Comparison of ENCODE assay signal across 8 mouse cellular contexts in genomic region chr11:24061819-24062218, GRCm38 (mm10). TPM values are rescaled to one million over a fixed set of nuclear protein-coding genes. Genes with fewer than 3 reads are reported as not detected.
DNase-seq lines count a peak whose midpoint lies in the region; ATAC-seq and TF ChIP-seq lines count a peak whose summit lies in the region.

No protein-coding gene starts in this region.

- no peak for TF ChIP-seq CTCF in lung, adult 2 months (IDR thresholded peaks at IDR 0.05; ENCODE audit: insufficient read depth, low read length)

- H3K4me2 ChIP-seq in lung, embryonic 15.5 days: peak overlapping the region; percentile 47
- peak overlapping the region; percentile 67 for H3K4me2 ChIP-seq in forebrain, embryonic 13.5 days
- H3K4me2 ChIP-seq in liver, embryonic 13.5 days: peak overlapping the region; percentile 28; the same call in 1 of the 2 replicates
- H3K4me2 ChIP-seq in stomach, embryonic 14.5 days (replicated peaks; ENCODE audit: low read depth, low read length): peak overlapping the region; percentile 57

- H3K9ac ChIP-seq in lung, embryonic 15.5 days: no peak overlapping the region
- H3K9ac ChIP-seq in forebrain, embryonic 13.5 days: peak overlapping the region; percentile 57
- no peak overlapping the region for H3K9ac ChIP-seq in liver, embryonic 13.5 days
- no peak overlapping the region for H3K9ac ChIP-seq in stomach, embryonic 14.5 days (replicated peaks; ENCODE audit: low read depth, low read length)

- peaks cover 70% of the 10 kb centered on the region for H3K27me3 ChIP-seq in lung, embryonic 15.5 days
- H3K27me3 ChIP-seq in forebrain, embryonic 13.5 days: no peaks in the 10 kb centered on the region
- H3K27me3 ChIP-seq in liver, embryonic 13.5 days: peaks cover 77% of the 10 kb centered on the region
- no peaks in the 10 kb centered on the region for H3K27me3 ChIP-seq in stomach, embryonic 14.5 days (ENCODE audit: control insufficient read depth, insufficient read depth, low read length)

- peaks cover 10% of the 10 kb centered on the region for H3K4me1 ChIP-seq in lung, embryonic 15.5 days
- H3K4me1 ChIP-seq in lung, adult 2 months (ENCODE audit: control insufficient read depth, insufficient read depth, low read length): no peaks in the 10 kb centered on the region; the same call in 1 of the 2 replicates
- H3K4me1 ChIP-seq in forebrain, embryonic 13.5 days: peaks cover 29% of the 10 kb centered on the region
- H3K4me1 ChIP-seq in liver, embryonic 13.5 days (replicated peaks): 0 out of 2 replicates have a peak, but pooled peaks cover 4% of the 10 kb centered on the region
- H3K4me1 ChIP-seq in stomach, embryonic 14.5 days (ENCODE audit: control insufficient read depth, insufficient read depth, low read length): peaks cover 11% of the 10 kb centered on the region; the same call in 1 of the 2 replicates

- WGBS in lung, embryonic 15.5 days: 0% methylated on average over 14 of the region's 14 CpGs
- WGBS in lung, adult 2 months: 4% methylated on average over 14 of the region's 14 CpGs
- WGBS in forebrain, embryonic 13.5 days: 2% methylated on average over 14 of the region's 14 CpGs
- WGBS in liver, embryonic 13.5 days (ENCODE audit: insufficient replicate concordance): 4% methylated on average over 14 of the region's 14 CpGs
- 3% methylated on average over 14 of the region's 14 CpGs for WGBS in stomach, embryonic 14.5 days

- DNase-seq in lung, adult 2 months: no peak
- no peak for DNase-seq in liver, embryonic 13.5 days
- DNase-seq in adrenal gland, adult 2 months: no peak
- DNase-seq in spleen, postnatal 4 days (ENCODE audit: low spot score in 2 of 2): no peak
- no peak for DNase-seq in heart, postnatal 4 days

- no peak overlapping the region for H3K27ac ChIP-seq in lung, embryonic 15.5 days
- no peak overlapping the region for H3K27ac ChIP-seq in forebrain, embryonic 13.5 days
- H3K27ac ChIP-seq in liver, embryonic 13.5 days: no peak overlapping the region
- H3K27ac ChIP-seq in stomach, embryonic 14.5 days (ENCODE audit: low read length): no peak overlapping the region

- no peak for TF ChIP-seq POLR2A in lung, adult 2 months (IDR thresholded peaks at IDR 0.05; ENCODE audit: borderline replicate concordance, extremely low read depth, low read depth, low read length)

- no peaks in the 10 kb centered on the region for H3K9me3 ChIP-seq in lung, embryonic 15.5 days
- no peaks in the 10 kb centered on the region for H3K9me3 ChIP-seq in forebrain, embryonic 13.5 days (replicated peaks)
- H3K9me3 ChIP-seq in liver, embryonic 13.5 days (replicated peaks): no peaks in the 10 kb centered on the region
- H3K9me3 ChIP-seq in stomach, embryonic 14.5 days (ENCODE audit: control insufficient read depth, low read depth, low read length): no peaks in the 10 kb centered on the region

- H3K4me3 ChIP-seq in lung, embryonic 15.5 days: peak overlapping the region; percentile 21
- no peak overlapping the region for H3K4me3 ChIP-seq in lung, adult 2 months (replicated peaks; ENCODE audit: extremely low read depth, low read depth, low read length)
- peak overlapping the region; percentile 35 for H3K4me3 ChIP-seq in forebrain, embryonic 13.5 days
- H3K4me3 ChIP-seq in liver, embryonic 13.5 days (replicated peaks): 0 out of 2 replicates have a peak overlapping the region, but pooled peaks have one; percentile 6
- peak overlapping the region; percentile 20 for H3K4me3 ChIP-seq in stomach, embryonic 14.5 days (ENCODE audit: low read depth, low read length)

- ATAC-seq in lung, embryonic 15.5 days (ENCODE audit: borderline replicate concordance, extremely low read depth, low FRiP score, low TSS enrichment): no peak
- peak; percentile 81 for ATAC-seq in forebrain, embryonic 13.5 days
- no peak for ATAC-seq in liver, embryonic 13.5 days (ENCODE audit: low read depth)
- ATAC-seq in stomach, embryonic 14.5 days (ENCODE audit: insufficient number of reproducible peaks, insufficient read depth, low FRiP score, low read depth): no peak

- no peaks in the 10 kb centered on the region for H3K36me3 ChIP-seq in lung, embryonic 15.5 days
- H3K36me3 ChIP-seq in forebrain, embryonic 13.5 days (ENCODE audit: poor library complexity, severe bottlenecking): no peaks in the 10 kb centered on the region
- H3K36me3 ChIP-seq in liver, embryonic 13.5 days: no peaks in the 10 kb centered on the region
- H3K36me3 ChIP-seq in stomach, embryonic 14.5 days (ENCODE audit: control insufficient read depth, insufficient read depth, low read length): no peaks in the 10 kb centered on the region

RNA-seq across cellular contexts. Expression of gene A830031A19Rik, which starts 13.0 kb away (rescaled TPM):
- polyA plus RNA-seq in lung, embryonic 15.5 days (2015; fragmentation: Nextera tagmentation; extraction: Ambion mirVana): not detected in 2 replicates
- polyA plus RNA-seq in lung, adult 2 months (2012; rRNA removed): not detected in 2 replicates
- not detected in 2 replicates for polyA plus RNA-seq in forebrain, embryonic 13.5 days (2015; fragmentation: Nextera tagmentation; extraction: Ambion mirVana)
- polyA plus RNA-seq in liver, embryonic 13.5 days (2015; fragmentation: Nextera tagmentation; extraction: Ambion mirVana): not detected in 2 replicates
- not detected in 2 replicates for polyA plus RNA-seq in stomach, embryonic 14.5 days (2014; fragmentation: Nextera tagmentation; extraction: Ambion mirVana)
- total RNA-seq in adrenal gland, adult 2 months (2021): not detected
- not detected in 2 replicates for polyA plus RNA-seq in adrenal gland, adult 2 months (2012; rRNA removed)
- not detected for total RNA-seq in heart, postnatal 4 days (2021)

RNA-seq across cellular contexts. Expression of gene Bcl11a, which starts 16.0 kb away (rescaled TPM):
- polyA plus RNA-seq in lung, embryonic 15.5 days (2015; fragmentation: Nextera tagmentation; extraction: Ambion mirVana): 15.4 and 15.8 TPM in 2 replicates
- 0.96 and 1.5 TPM in 2 replicates for polyA plus RNA-seq in lung, adult 2 months (2012; rRNA removed)
- polyA plus RNA-seq in forebrain, embryonic 13.5 days (2015; fragmentation: Nextera tagmentation; extraction: Ambion mirVana): 159 and 161 TPM in 2 replicates
- 37.9 and 45.0 TPM in 2 replicates for polyA plus RNA-seq in liver, embryonic 13.5 days (2015; fragmentation: Nextera tagmentation; extraction: Ambion mirVana)
- 40.0 and 40.8 TPM in 2 replicates for polyA plus RNA-seq in stomach, embryonic 14.5 days (2014; fragmentation: Nextera tagmentation; extraction: Ambion mirVana)
- 1 to 10 TPM; 4.3 to 5.9 TPM for total RNA-seq in adrenal gland, adult 2 months (2021)
- 0.80 and 0.81 TPM in 2 replicates for polyA plus RNA-seq in adrenal gland, adult 2 months (2012; rRNA removed)
- total RNA-seq in heart, postnatal 4 days (2021): 10 to 100 TPM in 1 of 2 experiments, 1 to 10 TPM in 1; 8.4 to 10.3 TPM
